ENCODE assay signal across 14 mouse cellular contexts in the genomic region with DNA sequence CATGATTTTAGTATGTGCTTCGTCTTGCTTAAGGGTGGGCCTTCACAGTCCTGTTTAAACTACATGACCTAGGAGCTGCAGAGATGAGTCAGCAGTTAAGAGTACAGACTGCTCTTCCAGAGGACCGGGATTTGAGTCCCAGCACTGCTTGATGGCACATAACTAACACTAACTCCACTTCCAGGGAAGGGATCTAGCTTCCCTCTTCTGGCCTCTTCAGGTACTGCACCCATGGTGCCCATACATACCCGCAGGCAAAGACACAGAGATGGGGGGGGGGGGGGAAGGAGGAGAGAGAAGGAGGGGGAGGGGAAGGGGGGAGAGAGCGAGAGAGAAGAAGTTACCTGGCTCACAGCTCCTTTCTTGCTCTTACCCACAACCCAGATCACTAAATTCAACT.
DNase-seq lines count a peak whose midpoint lies in the region; ATAC-seq and TF ChIP-seq lines count a peak whose summit lies in the region.
"Had no signal": no experiment of that assay in that cellular context is flagged by ENCODE, and none has a peak within 500 bp of the region (broad histone marks: within the 10 kb centered on the region; RNA-seq: fewer than 3 reads in every experiment).

No protein-coding gene starts in this region.

- no peaks in the 10 kb centered on the region for H3K9me3 ChIP-seq in forebrain, embryonic 15.5 days
- H3K9me3 ChIP-seq in forebrain, embryonic 10.5 days: 0 out of 2 replicates have a peak, but pooled peaks cover 4% of the 10 kb centered on the region
- H3K9me3 ChIP-seq in lung, postnatal 0 days (ENCODE audit: low read length): no peaks in the 10 kb centered on the region
- no peaks in the 10 kb centered on the region for H3K9me3 ChIP-seq in midbrain, embryonic 13.5 days
- H3K9me3 ChIP-seq: limb, embryonic 12.5 days had no signal

- peak; percentile 36 for TF ChIP-seq CTCF in lung, postnatal 0 days (IDR thresholded peaks at IDR 0.05)

- no peak for ATAC-seq in forebrain, embryonic 15.5 days (replicated peaks)
- ATAC-seq in lung, postnatal 0 days: no peak
- no peak for ATAC-seq in midbrain, embryonic 13.5 days
- ATAC-seq: activated CD4-positive, CD25-positive, alpha-beta regulatory T cell, adult 4 months had no signal

- no peak for DNase-seq in forebrain, embryonic 10.5 days (ENCODE audit: extremely low spot score, low spot score)
- DNase-seq in lung, postnatal 0 days (ENCODE audit: low spot score): no peak
- no peak for DNase-seq in lung, postnatal 25 days (ENCODE audit: low spot score)
- DNase-seq in ES-CJ7 (ENCODE audit: low read depth, low spot score): peak; percentile 75
- no peak for DNase-seq in cerebellum, adult 11 months
- no peak for DNase-seq in left cerebral cortex, adult 11 months (ENCODE audit: low spot score)
- DNase-seq: cerebellum, postnatal 14 days; heart, postnatal 14 days; kidney, adult 9 months; lung, postnatal 36 days had no signal

- H3K4me1 ChIP-seq in forebrain, embryonic 15.5 days: peaks cover 31% of the 10 kb centered on the region
- H3K4me1 ChIP-seq in forebrain, embryonic 10.5 days: peaks cover 33% of the 10 kb centered on the region
- H3K4me1 ChIP-seq in lung, postnatal 0 days (ENCODE audit: insufficient read depth, low read depth, low read length): no peaks in the 10 kb centered on the region
- H3K4me1 ChIP-seq in midbrain, embryonic 13.5 days (replicated peaks): peaks cover 37% of the 10 kb centered on the region

- H3K4me3 ChIP-seq in forebrain, embryonic 15.5 days: no peak overlapping the region
- H3K4me3 ChIP-seq in forebrain, embryonic 10.5 days: no peak overlapping the region
- H3K4me3 ChIP-seq in lung, postnatal 0 days (ENCODE audit: low read depth, low read length): no peak overlapping the region
- no peak overlapping the region for H3K4me3 ChIP-seq in midbrain, embryonic 13.5 days (replicated peaks)
- H3K4me3 ChIP-seq: limb, embryonic 12.5 days had no signal

- H3K27ac ChIP-seq in forebrain, embryonic 15.5 days (replicated peaks): peak overlapping the region; percentile 88
- H3K27ac ChIP-seq in forebrain, embryonic 10.5 days: no peak overlapping the region
- H3K27ac ChIP-seq in lung, postnatal 0 days (ENCODE audit: low read length): no peak overlapping the region
- peak overlapping the region; percentile 87; the same call in 1 of the 2 replicates for H3K27ac ChIP-seq in midbrain, embryonic 13.5 days
- H3K27ac ChIP-seq: limb, embryonic 12.5 days had no signal

- no peak overlapping the region for H3K9ac ChIP-seq in forebrain, embryonic 15.5 days (replicated peaks)
- H3K9ac ChIP-seq in lung, postnatal 0 days (replicated peaks; ENCODE audit: low read depth): no peak overlapping the region
- no peak overlapping the region for H3K9ac ChIP-seq in midbrain, embryonic 13.5 days (replicated peaks)
- H3K9ac ChIP-seq: limb, embryonic 12.5 days had no signal

- H3K4me2 ChIP-seq in forebrain, embryonic 15.5 days (replicated peaks): no peak overlapping the region
- H3K4me2 ChIP-seq in lung, postnatal 0 days (replicated peaks; ENCODE audit: low read depth, low read length): no peak overlapping the region
- no peak overlapping the region for H3K4me2 ChIP-seq in midbrain, embryonic 13.5 days (replicated peaks)
- H3K4me2 ChIP-seq: limb, embryonic 12.5 days had no signal

- 91% methylated on average over 4 of the region's 4 CpGs for WGBS in forebrain, embryonic 15.5 days
- WGBS in forebrain, embryonic 10.5 days: 94% methylated on average over 4 of the region's 4 CpGs
- WGBS in lung, postnatal 0 days: 98% methylated on average over 4 of the region's 4 CpGs
- WGBS in midbrain, embryonic 13.5 days: 96% methylated on average over 4 of the region's 4 CpGs

- TF ChIP-seq EP300 in lung, postnatal 0 days (IDR thresholded peaks at IDR 0.05): no peak

- H3K36me3 ChIP-seq in forebrain, embryonic 15.5 days: no peaks in the 10 kb centered on the region
- H3K36me3 ChIP-seq in forebrain, embryonic 10.5 days (replicated peaks): no peaks in the 10 kb centered on the region
- no peaks in the 10 kb centered on the region for H3K36me3 ChIP-seq in lung, postnatal 0 days (ENCODE audit: insufficient read depth, low read length)
- H3K36me3 ChIP-seq in midbrain, embryonic 13.5 days: no peaks in the 10 kb centered on the region
- H3K36me3 ChIP-seq: limb, embryonic 12.5 days had no signal

- H3K27me3 ChIP-seq in forebrain, embryonic 15.5 days: no peaks in the 10 kb centered on the region
- H3K27me3 ChIP-seq in forebrain, embryonic 10.5 days (ENCODE audit: poor library complexity, severe bottlenecking): no peaks in the 10 kb centered on the region
- H3K27me3 ChIP-seq in lung, postnatal 0 days (replicated peaks; ENCODE audit: insufficient read depth, low read length): no peaks in the 10 kb centered on the region
- no peaks in the 10 kb centered on the region for H3K27me3 ChIP-seq in midbrain, embryonic 13.5 days
- H3K27me3 ChIP-seq: limb, embryonic 12.5 days had no signal

Comparison
In these comparisons a context has a peak if more than half of its experiments do, and no peak if none do; other contexts are left out.
1. H3K27ac ChIP-seq: peak in forebrain, embryonic 15.5 days (single experiment) and midbrain, embryonic 13.5 days (single experiment); none in forebrain, embryonic 10.5 days (single experiment) and lung, postnatal 0 days (single experiment).